Mouse (Mus musculus): ENCODE results near the gene Itpr2.

Gene Itpr2

GRCm38 (mm10) chr6:146501866-146502804 is at the start of gene Itpr2:
Itpr2 (minus strand) TSS chr6:146502223.
- in situ Hi-C loops (cut with MboI, MseI), result loop anchor here in 1 of 2 experiments (10.0 kb wide), 1 partner anchor 497 kb away; no protein-coding TSS in a partner anchor

- in situ Hi-C loops (cut with MboI, MseI), result no loop called here
These were observed 49.3 kb upstream of the Itpr2 start for GRCm38 (mm10) chr6:146551326-146551725.

GRCm38 (mm10) chr6:146550421-146550820 is 48.4 kb upstream of the Itpr2 start:
- in situ Hi-C loops (cut with MboI, MseI), result no loop called here

GRCm38 (mm10) chr6:146545289-146545865 is 43.4 kb upstream of the Itpr2 start:
- in situ Hi-C loops (cut with MboI, MseI), result no loop called here

- in situ Hi-C loops (cut with MboI, MseI), result no loop called here
These were observed 42.6 kb upstream of the Itpr2 start for GRCm38 (mm10) chr6:146544622-146545021.

GRCm38 (mm10) chr6:146540386-146540785 is 38.4 kb upstream of the Itpr2 start:
- in situ Hi-C loops (cut with MboI, MseI), result no loop called here

- in situ Hi-C loops (cut with MboI, MseI), result no loop called here
These were observed 36.6 kb upstream of the Itpr2 start for GRCm38 (mm10) chr6:146538661-146539060.

GRCm38 (mm10) chr6:146538071-146538470 is 36.0 kb upstream of the Itpr2 start:
- in situ Hi-C loops (cut with MboI, MseI), result no loop called here

GRCm38 (mm10) chr6:146537111-146537510 is 35.1 kb upstream of the Itpr2 start:
- in situ Hi-C loops (cut with MboI, MseI), result no loop called here

- in situ Hi-C loops (cut with MboI, MseI), result no loop called here
These were observed 33.5 kb upstream of the Itpr2 start for GRCm38 (mm10) chr6:146535501-146535900.

GRCm38 (mm10) chr6:146533146-146533545 is 31.1 kb upstream of the Itpr2 start:
- in situ Hi-C loops (cut with MboI, MseI), result no loop called here

GRCm38 (mm10) chr6:146530769-146531168 is 28.7 kb upstream of the Itpr2 start:
- in situ Hi-C loops (cut with MboI, MseI), result no loop called here

GRCm38 (mm10) chr6:146530363-146530762 is 28.3 kb upstream of the Itpr2 start:
- in situ Hi-C loops (cut with MboI, MseI), result no loop called here

GRCm38 (mm10) chr6:146527537-146527936 is 25.5 kb upstream of the Itpr2 start:
- in situ Hi-C loops (cut with MboI, MseI), result no loop called here

GRCm38 (mm10) chr6:146525500-146525899 is 23.5 kb upstream of the Itpr2 start:
- in situ Hi-C loops (cut with MboI, MseI), result no loop called here

- in situ Hi-C loops (cut with MboI, MseI), result no loop called here
These were observed 19.6 kb upstream of the Itpr2 start for GRCm38 (mm10) chr6:146521456-146522245.

- in situ Hi-C loops (cut with MboI, MseI), result no loop called here
These were observed 17.0 kb upstream of the Itpr2 start for GRCm38 (mm10) chr6:146519019-146519418.

GRCm38 (mm10) chr6:146515936-146516335 is 13.9 kb upstream of the Itpr2 start:
- in situ Hi-C loops (cut with MboI, MseI), result no loop called here

- in situ Hi-C loops (cut with MboI, MseI), result loop anchor here in 1 of 2 experiments (5.0 kb wide), 1 partner anchor 537 kb away; no protein-coding TSS in a partner anchor
These were observed 12.5 kb upstream of the Itpr2 start for GRCm38 (mm10) chr6:146514531-146514948.

- in situ Hi-C loops (cut with MboI, MseI), result loop anchor here in 1 of 2 experiments (5.0 kb wide), 1 partner anchor 537 kb away; no protein-coding TSS in a partner anchor
These were observed 11.9 kb upstream of the Itpr2 start for GRCm38 (mm10) chr6:146513899-146514298.

GRCm38 (mm10) chr6:146513384-146513783 is 11.4 kb upstream of the Itpr2 start:
- in situ Hi-C loops (cut with MboI, MseI), result loop anchor here in 1 of 2 experiments (5.0 kb wide), 1 partner anchor 536 kb away; no protein-coding TSS in a partner anchor
